Mouse (Mus musculus) cerebellum, adult 2 months (tissue): ENCODE measurements around the gene Slit2. TPM values are rescaled to one million over a fixed set of nuclear protein-coding genes. Genes with fewer than 3 reads are reported as not detected.

Experiments
- DNase-seq, 2 experiments: peaks; one replicate each; pipeline ENCODE4 v3.0.0; 2021
- H3K27ac ChIP-seq: fragments of 200-500 bp; 2 replicates; pipeline ENCODE4 v1.5.1; 2012; ENCODE audit warnings: low read length, control low read depth, inconsistent platforms; ENCODE audit not compliant: insufficient read depth
- H3K27me3 ChIP-seq: fragments of 200-500 bp; 2 replicates; pipeline ENCODE4 v1.6.1; 2012; ENCODE audit warnings: inconsistent platforms, mild to moderate bottlenecking, low read length, moderate library complexity; ENCODE audit not compliant: control insufficient read depth, insufficient read depth
- H3K4me1 ChIP-seq: fragments of 200-500 bp; 2 replicates; pipeline ENCODE4 v1.6.1; 2011; ENCODE audit warnings: low read length; ENCODE audit not compliant: control insufficient read depth, insufficient read depth
- H3K4me3 ChIP-seq: fragments of 200-500 bp; replicated peaks from 2 replicates; pipeline ENCODE3; 2011; ENCODE audit warnings: mild to moderate bottlenecking, low read depth, low read length, control low read depth; ENCODE audit not compliant: insufficient read depth
- CTCF ChIP-seq: fragments of 200-500 bp; IDR thresholded peaks from 2 replicates; pipeline ENCODE4 v1.5.1; 2011; ENCODE audit warnings: low read depth, mild to moderate bottlenecking, control low read depth, low read length, moderate library complexity, borderline replicate concordance; ENCODE audit not compliant: insufficient read depth
- POLR2A ChIP-seq: fragments of 200-500 bp; IDR thresholded peaks from 2 replicates; pipeline ENCODE4 v1.6.1; 2011; ENCODE audit warnings: low read length, control low read depth, borderline replicate concordance; ENCODE audit not compliant: insufficient read depth
- WGBS: fragments of 180-500 bp; shearing (Covaris S2); methylation state at CpG from one replicate; pipeline ENCODE4 v1.1.7; 2018; 5-methylcytosine and 5-hydroxymethylcytosine counted together
- polyA plus RNA-seq: library from polyadenylated mRNA; depleted of rRNA; stranded (reverse); fragments of >200 nt; gene quantifications from 2 replicates; pipeline ENCODE4 v1.2.3, GENCODE M21; 2012

The Slit2 gene
- polyA plus RNA-seq, 1 experiment: 6.0 TPM

DNA sequence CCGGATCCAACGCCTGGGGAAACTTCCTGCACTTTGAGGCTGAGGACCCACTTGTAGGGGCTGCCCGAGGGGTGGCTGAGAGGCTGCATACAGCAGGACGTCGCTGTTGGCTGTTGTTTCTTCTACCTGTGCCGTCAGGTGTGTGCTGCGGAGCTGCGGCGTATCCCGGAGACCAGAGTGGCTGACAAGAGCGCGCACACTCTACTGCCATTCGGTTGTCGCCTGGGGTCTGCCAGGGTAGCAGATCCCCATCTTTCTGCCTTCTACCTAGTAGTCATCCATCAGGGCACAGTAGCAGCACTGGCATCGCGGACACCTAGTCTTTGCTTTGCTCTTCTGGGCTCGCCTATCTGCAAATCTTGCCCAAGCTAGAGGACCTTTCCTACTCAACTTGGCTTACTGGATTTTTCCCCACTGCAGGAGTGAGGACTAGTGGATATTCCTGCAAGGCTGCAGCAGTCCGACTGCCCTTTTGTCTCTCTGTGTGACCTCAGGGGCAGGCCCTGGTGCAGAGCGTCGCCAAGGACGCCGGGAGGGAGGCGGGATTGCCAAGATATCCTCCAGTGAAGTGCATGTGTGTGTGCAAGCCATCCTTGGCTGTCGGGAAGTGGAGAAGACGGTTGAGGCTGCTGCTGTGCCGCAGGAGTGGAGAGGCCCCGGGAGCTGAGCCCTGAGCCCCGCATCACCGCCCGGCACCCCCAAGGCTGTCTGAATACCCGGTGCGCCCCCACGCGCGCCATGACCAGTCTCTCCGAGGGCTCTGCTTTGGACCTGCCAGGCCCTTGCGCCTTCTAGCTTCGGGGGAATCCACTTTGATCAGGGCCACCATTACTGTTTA lies 1.0 kb downstream of the Slit2 start:
- Histone ChIP-seq H3K27ac (no peak overlapping the region), H3K4me1 (0 out of 2 replicates have a peak, but pooled peaks cover 6% of the 10 kb centered on the region), H3K4me3 (peak overlapping the region; percentile 22), H3K27me3 (peaks cover 3% of the 10 kb centered on the region; the same call in 1 of the 2 replicates)
- no peak for DNase-seq
- WGBS: 2% methylated on average over 38 of the region's 38 CpGs
- TF ChIP-seq POLR2A (no peak), CTCF (no peak)

DNA sequence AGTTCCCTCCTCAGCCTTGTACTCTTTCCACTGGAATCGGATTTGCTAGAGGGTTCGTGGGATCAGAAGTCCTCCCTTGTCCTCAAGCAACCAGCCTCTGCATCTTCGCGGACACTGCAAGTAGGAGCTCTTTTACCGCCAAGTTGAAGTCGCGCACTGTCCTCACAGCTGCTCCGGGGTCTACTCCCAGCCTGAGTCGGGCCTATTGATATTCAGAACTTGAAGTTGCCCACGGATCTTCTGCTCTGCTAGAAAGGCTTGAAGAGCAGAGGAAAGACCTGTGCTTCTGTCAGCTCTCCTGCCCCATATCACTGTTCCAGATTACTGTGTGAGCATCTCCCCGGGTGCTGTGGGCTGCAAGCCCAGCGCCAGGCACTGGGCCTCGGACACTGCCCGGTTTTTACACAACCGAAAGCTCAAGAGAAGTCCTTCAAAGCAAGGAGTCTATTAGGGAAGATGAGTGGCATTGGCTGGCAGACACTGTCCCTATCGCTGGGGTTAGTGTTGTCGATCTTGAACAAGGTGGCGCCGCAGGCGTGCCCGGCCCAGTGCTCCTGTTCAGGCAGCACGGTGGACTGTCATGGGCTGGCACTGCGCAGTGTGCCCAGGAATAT lies 1.8 kb downstream of the Slit2 start:
- no peak overlapping the region for H3K27ac ChIP-seq
- H3K27me3 ChIP-seq: peaks cover 3% of the 10 kb centered on the region; the same call in 1 of the 2 replicates
- peak in 1 of 2 experiments; percentile 12 for DNase-seq
- WGBS: 12% methylated on average over 23 of the region's 23 CpGs
- TF ChIP-seq POLR2A: no peak
- TF ChIP-seq CTCF: no peak
- H3K4me3 ChIP-seq: no peak overlapping the region
- H3K4me1 ChIP-seq: 0 out of 2 replicates have a peak, but pooled peaks cover 6% of the 10 kb centered on the region

DNA sequence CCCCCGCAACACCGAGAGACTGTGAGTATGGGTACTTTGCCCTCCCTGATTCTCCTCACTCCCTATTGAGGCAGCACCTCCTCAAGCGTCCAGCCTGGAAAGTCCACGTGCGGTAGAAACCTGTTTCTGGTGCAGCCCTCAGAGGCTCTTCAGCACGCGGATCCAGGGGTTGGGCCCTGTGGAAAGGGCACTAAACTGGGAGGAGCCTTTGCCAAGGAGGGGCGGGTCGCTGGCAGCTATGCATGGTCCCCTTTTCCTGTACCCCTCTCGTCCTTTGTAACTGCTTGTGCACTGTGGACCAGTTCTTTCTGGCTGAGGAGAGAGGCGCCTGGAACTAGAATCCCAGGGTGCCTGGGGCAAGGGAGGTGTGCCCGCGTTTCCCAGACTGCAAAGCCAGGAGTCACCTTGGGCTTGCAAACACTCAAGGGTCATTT lies 2.3 kb downstream of the Slit2 start:
- 6% methylated on average over 13 of the region's 13 CpGs for WGBS
- H3K27ac ChIP-seq: no peak overlapping the region
- H3K4me1 ChIP-seq: 0 out of 2 replicates have a peak, but pooled peaks cover 6% of the 10 kb centered on the region
- peaks cover 3% of the 10 kb centered on the region; the same call in 1 of the 2 replicates for H3K27me3 ChIP-seq
- peak in 1 of 2 experiments; percentile 8 for DNase-seq
- TF ChIP-seq POLR2A (no peak), CTCF (no peak)
- no peak overlapping the region for H3K4me3 ChIP-seq

DNA sequence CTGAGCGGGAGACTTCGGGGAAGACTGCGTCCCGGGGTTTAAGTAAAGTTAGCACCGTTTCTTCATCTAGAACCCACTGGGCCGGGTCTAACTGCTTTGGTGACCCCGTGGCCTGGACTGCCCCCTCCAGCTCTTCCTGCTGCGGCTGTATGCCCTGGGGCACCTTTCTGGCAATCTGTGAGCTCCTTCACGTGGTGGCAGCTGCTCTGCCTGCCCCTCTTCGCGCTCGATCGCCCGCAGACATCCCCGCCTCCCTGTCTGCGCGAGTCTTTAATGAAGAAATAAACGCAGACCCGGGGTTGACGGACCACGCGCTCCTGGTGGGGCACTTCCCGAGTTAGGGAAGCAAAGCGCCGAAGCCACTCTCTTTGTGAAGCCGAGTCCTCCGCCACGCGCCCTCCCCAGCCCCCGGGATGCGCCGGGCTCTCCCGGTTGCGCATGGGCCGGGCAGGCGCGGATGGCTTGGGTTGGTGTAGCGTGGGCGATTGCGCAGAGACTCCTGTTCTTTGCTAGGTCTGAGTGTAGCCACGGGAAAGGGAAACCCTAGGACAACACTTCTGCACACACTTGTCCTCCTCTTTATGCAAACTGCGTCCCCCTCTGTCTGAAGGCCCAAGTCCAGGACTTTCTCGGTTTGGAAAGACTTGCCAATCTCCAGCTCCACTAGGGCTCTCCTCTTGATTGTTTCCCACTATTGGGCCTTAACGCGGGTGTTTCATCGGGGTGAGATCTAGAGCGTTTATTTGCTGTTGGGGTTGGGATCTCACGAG lies 3.1 kb downstream of the Slit2 start:
- H3K4me1 ChIP-seq: 0 out of 2 replicates have a peak, but pooled peaks cover 6% of the 10 kb centered on the region
- no peak for TF ChIP-seq CTCF
- no peak for TF ChIP-seq POLR2A
- 2% methylated on average over 48 of the region's 48 CpGs for WGBS
- DNase-seq: no peak
- no peak overlapping the region for H3K4me3 ChIP-seq
- peaks cover 3% of the 10 kb centered on the region; the same call in 1 of the 2 replicates for H3K27me3 ChIP-seq
- no peak overlapping the region for H3K27ac ChIP-seq

DNA sequence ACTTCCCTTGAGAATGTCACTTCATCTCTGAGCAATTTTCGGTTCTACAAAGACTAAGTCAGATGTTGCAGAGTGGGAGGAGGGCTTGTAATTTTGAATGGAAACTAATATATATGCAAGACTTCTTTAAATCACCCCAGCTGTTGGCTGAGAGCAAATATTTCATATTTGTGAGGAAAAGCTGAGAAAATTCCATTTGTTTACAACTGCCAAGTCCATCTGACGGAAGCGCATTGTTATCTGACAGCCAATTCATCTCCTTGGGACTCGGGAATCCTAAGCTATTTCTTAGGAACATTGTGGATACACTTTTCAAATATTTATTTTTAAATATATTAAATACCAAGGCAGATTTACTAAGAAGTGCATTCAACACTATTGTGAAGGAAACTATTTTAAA lies 8.0 kb downstream of the Slit2 start:
- no peak for DNase-seq
- 74% methylated on average over 4 of the region's 4 CpGs for WGBS

DNA sequence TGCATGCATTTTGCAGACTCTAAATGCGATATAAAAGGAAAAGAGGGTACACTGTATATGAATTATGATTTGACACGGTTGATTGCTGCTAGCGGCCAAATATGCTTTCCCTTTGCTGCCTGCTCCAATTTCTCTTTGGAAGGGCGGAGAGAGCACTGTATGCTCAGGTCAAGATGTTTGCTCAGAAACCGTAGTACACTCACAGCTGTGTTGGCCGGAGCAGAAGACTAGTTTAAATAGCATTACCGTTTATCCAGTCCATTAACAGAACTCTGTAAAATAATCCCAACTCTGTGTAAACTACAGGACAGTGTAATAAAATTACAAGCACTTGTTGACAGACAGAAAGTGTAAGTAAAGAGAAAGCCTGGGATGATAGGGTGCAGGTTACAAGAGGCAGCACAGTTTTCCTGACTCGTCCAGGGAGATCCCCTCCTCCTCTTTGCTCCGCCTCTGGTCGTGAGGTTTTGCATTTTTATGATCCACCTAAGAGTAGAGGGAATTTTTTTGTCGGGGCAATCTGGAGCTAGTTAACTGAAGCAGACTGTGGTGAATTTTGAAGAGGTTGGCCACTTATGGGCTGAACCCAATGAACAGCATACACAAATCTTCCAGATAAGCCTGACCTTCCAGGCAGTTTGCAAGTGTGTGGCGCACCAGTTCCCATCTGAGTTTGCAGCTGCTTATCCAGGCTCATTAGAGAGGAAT lies 20.9 kb downstream of the Slit2 start:
- Histone ChIP-seq H3K4me1 (no peaks in the 10 kb centered on the region), H3K4me3 (no peak overlapping the region), H3K27me3 (no peaks in the 10 kb centered on the region), H3K27ac (no peak overlapping the region)
- WGBS: 55% methylated on average over 12 of the region's 12 CpGs
- no peak for DNase-seq
- TF ChIP-seq POLR2A (no peak), CTCF (no peak)

More for the DNA sequence above, 8.0 kb downstream of the Slit2 start:
- Histone ChIP-seq H3K27me3 (peaks cover 3% of the 10 kb centered on the region; the same call in 1 of the 2 replicates), H3K27ac (no peak overlapping the region), H3K4me3 (no peak overlapping the region), H3K4me1 (0 out of 2 replicates have a peak, but pooled peaks cover 2% of the 10 kb centered on the region)
- TF ChIP-seq CTCF (no peak), POLR2A (no peak)

DNA sequence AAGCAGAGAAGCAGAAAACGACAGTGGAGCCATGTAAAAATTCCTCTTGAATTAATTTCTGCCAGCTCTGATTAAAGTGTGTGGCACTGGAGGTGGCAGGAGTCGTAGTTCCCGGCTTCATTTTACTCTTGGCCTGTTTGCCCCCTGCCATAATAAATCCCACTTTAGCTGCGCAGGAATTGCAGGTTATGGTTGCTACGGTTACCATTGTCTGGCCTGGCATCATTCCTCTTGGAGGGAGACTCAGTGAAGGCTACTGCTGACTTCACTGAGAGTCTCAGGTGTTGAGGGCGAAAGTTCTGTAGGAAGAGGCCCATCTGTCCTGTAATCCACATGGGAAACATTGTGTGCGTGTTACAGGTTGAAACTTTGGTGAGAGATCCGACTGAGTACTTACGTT lies 22.6 kb downstream of the Slit2 start:
- Histone ChIP-seq H3K27me3 (no peaks in the 10 kb centered on the region), H3K4me3 (no peak overlapping the region), H3K27ac (no peak overlapping the region), H3K4me1 (no peaks in the 10 kb centered on the region)
- 38% methylated on average over 9 of the region's 9 CpGs for WGBS
- no peak for DNase-seq
- TF ChIP-seq POLR2A: no peak
